Mouse (Mus musculus) megakaryocyte, embryonic 14.5 days (primary cell): Measurements from ENCODE around the gene Raver1. TPM values are rescaled to one million over a fixed set of nuclear protein-coding genes. Genes with fewer than 3 reads are reported as not detected.

Source experiments
- H3K27me3 ChIP-seq: replicated peaks from 2 replicates; pipeline ENCODE3; 2012; ENCODE audit warnings: inconsistent platforms
- H3K36me3 ChIP-seq: replicated peaks from 2 replicates; pipeline ENCODE3; 2012; ENCODE audit warnings: low read length, inconsistent platforms, mixed read lengths
- H3K4me1 ChIP-seq: 2 replicates; pipeline ENCODE4 v1.6.1; 2012; ENCODE audit warnings: inconsistent platforms
- H3K4me3 ChIP-seq: replicated peaks from 2 replicates; pipeline ENCODE3; 2012; ENCODE audit warnings: moderate library complexity, mild to moderate bottlenecking, inconsistent platforms
- H3K9me3 ChIP-seq: 2 replicates; pipeline ENCODE4 v1.6.1; 2012; ENCODE audit warnings: inconsistent platforms
- FLI1 ChIP-seq: IDR thresholded peaks from 2 replicates; pipeline ENCODE4 v1.6.1; 2012; ENCODE audit warnings: low read length, inconsistent platforms, mixed read lengths
- GATA1 ChIP-seq: IDR thresholded peaks from 3 replicates; pipeline ENCODE4 v1.6.1; 2012; ENCODE audit warnings: mixed read lengths, low read length, inconsistent platforms, borderline replicate concordance
- polyA plus RNA-seq: library from polyadenylated mRNA; stranded (reverse); fragments of >175 nt; gene quantifications from 2 replicates; pipeline ENCODE4 v1.2.3, GENCODE M21; 2012; ENCODE audit warnings: low replicate concordance; ENCODE audit not compliant: insufficient read depth

The Raver1 gene
- polyA plus RNA-seq = 51.7 TPM in 1 of 2 replicates, not detected in the other

- peaks cover 57% of the 10 kb centered on the region for H3K4me1 ChIP-seq
- TF ChIP-seq FLI1 = no peak
- TF ChIP-seq GATA1 = no peak
- H3K36me3 ChIP-seq = peaks cover 50% of the 10 kb centered on the region
- no peaks in the 10 kb centered on the region for H3K9me3 ChIP-seq
- no peaks in the 10 kb centered on the region for H3K27me3 ChIP-seq
- H3K4me3 ChIP-seq = peak within 1 kb of the TSS; percentile 94
These were observed at the start of gene Raver1, which contains the start of gene Gm38431 for GRCm38 (mm10) chr9:21091707-21092320. Gene Raver1 (minus strand): TSS chr9:21092008. Gene Gm38431 (minus strand): TSS chr9:21091997.

DNA sequence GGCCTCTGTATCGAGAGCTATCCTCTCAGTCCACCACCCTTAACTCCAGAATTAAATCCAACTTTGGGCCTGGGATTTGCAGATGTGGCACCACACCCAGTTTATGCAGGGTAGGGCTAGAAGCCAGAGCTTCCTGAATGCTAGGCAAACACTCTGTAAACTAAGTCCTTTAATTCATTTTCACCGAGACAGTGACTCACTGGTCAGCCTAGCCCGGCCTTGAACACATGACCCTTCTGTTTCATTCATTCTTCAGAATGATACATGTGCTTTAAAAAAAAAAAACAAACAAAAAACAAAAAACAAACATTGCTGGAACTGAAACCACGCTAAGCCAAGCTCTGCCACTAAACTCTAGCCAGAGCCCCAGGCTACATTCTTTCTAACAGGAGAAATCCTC lies 46.6 kb upstream of the Raver1 start:
- Histone ChIP-seq H3K36me3 (peaks cover 66% of the 10 kb centered on the region), H3K4me1 (peaks cover 66% of the 10 kb centered on the region)
- TF ChIP-seq FLI1 (no peak), GATA1 (no peak)

GRCm38 (mm10) chr9:21137229-21137628 lies 45.4 kb upstream of the Raver1 start:
- Histone ChIP-seq H3K9me3 (no peaks in the 10 kb centered on the region), H3K4me3 (no peak overlapping the region), H3K36me3 (peaks cover 54% of the 10 kb centered on the region), H3K4me1 (peaks cover 78% of the 10 kb centered on the region), H3K27me3 (no peaks in the 10 kb centered on the region)
- TF ChIP-seq FLI1 = no peak
- TF ChIP-seq GATA1 = no peak

More for the DNA sequence above, 46.6 kb upstream of the Raver1 start:
- Histone ChIP-seq H3K4me3 (no peak overlapping the region), H3K27me3 (no peaks in the 10 kb centered on the region), H3K9me3 (no peaks in the 10 kb centered on the region)

DNA sequence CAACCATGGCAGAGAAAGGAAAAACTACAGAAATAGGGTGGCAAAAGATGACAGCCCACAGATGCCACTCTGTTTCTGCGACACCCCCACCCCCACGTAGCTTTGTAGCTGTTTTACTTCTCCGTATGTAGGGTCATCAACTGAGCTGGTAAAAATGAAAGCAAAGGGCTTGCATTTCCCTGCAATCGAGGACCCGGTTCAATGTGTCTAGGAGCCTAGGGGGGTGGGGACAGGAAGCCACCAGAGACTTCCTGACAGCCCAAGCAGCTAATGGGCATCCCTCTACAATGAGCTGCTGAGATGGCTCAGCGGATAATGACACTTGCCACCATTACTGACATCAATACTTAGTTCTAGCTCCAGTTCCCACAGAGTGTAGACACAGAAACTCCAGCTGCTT lies 44.6 kb upstream of the Raver1 start:
- TF ChIP-seq FLI1 (no peak), GATA1 (no peak)
- peak overlapping the region; percentile 82 for H3K4me3 ChIP-seq
- no peaks in the 10 kb centered on the region for H3K9me3 ChIP-seq
- H3K36me3 ChIP-seq = peaks cover 46% of the 10 kb centered on the region
- peaks cover 84% of the 10 kb centered on the region for H3K4me1 ChIP-seq
- no peaks in the 10 kb centered on the region for H3K27me3 ChIP-seq

- H3K4me1 ChIP-seq = peaks cover 88% of the 10 kb centered on the region
- H3K36me3 ChIP-seq = peaks cover 41% of the 10 kb centered on the region
- no peaks in the 10 kb centered on the region for H3K27me3 ChIP-seq
- peak overlapping the region; percentile 82 for H3K4me3 ChIP-seq
- no peaks in the 10 kb centered on the region for H3K9me3 ChIP-seq
- TF ChIP-seq FLI1 (no peak), GATA1 (no peak)
These were observed 44.2 kb upstream of the Raver1 start for GRCm38 (mm10) chr9:21135941-21136381.

DNA sequence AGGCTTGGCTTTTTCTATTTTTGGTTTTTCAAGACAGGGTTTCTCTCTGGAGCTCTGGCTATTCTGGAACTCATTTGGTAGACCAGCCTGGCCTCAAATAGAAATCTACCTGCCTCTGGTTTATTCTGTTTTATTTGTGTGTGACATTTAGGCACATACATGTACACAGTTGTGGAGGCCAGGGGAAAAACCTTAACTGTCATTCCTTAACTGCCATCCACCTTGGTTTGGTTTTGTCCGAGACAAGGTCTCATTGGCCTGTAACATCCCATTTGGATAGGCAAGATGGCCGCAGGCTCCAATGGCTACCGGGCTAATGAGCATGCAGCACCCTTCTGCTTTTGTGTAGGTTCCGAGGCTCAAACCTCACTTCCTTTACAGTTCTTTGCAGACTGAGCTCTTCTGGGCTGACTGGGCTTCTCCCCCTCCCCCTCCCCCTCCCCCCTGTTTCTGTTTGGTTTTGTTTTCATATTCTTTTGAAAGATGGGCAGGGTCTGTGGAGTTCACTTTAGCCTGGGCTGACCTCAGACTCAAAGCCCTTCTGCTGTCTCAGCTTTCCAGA lies 43.6 kb upstream of the Raver1 start:
- Histone ChIP-seq H3K4me1 (peaks cover 94% of the 10 kb centered on the region), H3K36me3 (peaks cover 36% of the 10 kb centered on the region), H3K4me3 (peak overlapping the region; percentile 60), H3K27me3 (no peaks in the 10 kb centered on the region), H3K9me3 (no peaks in the 10 kb centered on the region)
- no peak for TF ChIP-seq GATA1

DNA sequence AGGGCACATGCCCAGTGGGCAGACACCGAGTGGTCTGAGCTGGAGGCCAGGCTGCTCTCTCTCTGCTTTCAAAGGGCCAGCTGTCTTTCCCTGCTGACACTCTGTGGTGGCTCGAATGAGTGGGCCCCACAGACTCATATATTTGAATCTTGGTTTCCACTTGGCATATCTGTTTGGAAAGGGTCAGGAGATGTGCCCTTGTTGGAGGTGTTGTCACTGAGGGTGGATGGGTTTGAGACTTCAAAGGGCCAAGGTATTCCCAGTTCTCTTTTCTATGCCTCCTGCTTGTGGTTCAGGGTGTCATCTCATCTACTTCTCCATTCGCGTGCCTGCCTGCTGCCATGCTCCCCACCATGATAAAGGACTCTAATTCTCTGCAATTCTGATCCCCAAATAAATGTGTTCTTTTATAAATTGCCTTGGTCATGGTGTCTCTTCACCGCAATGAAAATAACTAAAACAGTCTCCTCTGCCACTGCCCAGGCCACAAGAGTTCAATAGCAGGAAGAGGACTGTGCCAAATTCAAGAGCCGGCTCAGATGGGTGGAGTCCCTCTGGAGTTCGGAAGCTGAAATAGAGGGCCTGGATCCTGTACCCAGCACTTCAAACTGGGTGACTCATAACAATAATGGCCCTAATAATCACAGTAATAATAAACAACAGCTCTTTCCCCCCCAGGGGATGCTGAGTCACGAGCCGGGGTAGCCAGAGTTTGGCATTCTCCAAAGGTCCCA lies 43.0 kb upstream of the Raver1 start:
- peaks cover 34% of the 10 kb centered on the region for H3K36me3 ChIP-seq
- peaks cover 96% of the 10 kb centered on the region for H3K4me1 ChIP-seq
- TF ChIP-seq FLI1 = no peak
- H3K9me3 ChIP-seq = no peaks in the 10 kb centered on the region
- H3K4me3 ChIP-seq = peak overlapping the region; percentile 23
- no peaks in the 10 kb centered on the region for H3K27me3 ChIP-seq

- H3K9me3 ChIP-seq = no peaks in the 10 kb centered on the region
- H3K4me3 ChIP-seq = peak overlapping the region; percentile 46
- H3K36me3 ChIP-seq = peaks cover 26% of the 10 kb centered on the region
- peaks cover 94% of the 10 kb centered on the region for H3K4me1 ChIP-seq
- H3K27me3 ChIP-seq = no peaks in the 10 kb centered on the region
- TF ChIP-seq GATA1 (no peak), FLI1 (no peak)
These were observed 41.4 kb upstream of the Raver1 start for GRCm38 (mm10) chr9:21133064-21133707.

GRCm38 (mm10) chr9:21132102-21132775 lies 40.4 kb upstream of the Raver1 start:
- H3K27me3 ChIP-seq = no peaks in the 10 kb centered on the region
- peaks cover 89% of the 10 kb centered on the region for H3K4me1 ChIP-seq
- H3K9me3 ChIP-seq = no peaks in the 10 kb centered on the region
- peaks cover 25% of the 10 kb centered on the region for H3K36me3 ChIP-seq
- TF ChIP-seq FLI1 (no peak), GATA1 (no peak)
- peak overlapping the region; percentile 28 for H3K4me3 ChIP-seq
